Mouse (Mus musculus) mature B cell (primary cell): ENCODE results near the gene Cpped1.

Source experiments
- in situ Hi-C: fragments of 300-500 bp; cut with MboI; formaldehyde crosslinking; loops from 2 replicates; pipeline ENCODE4 v1.14.3; 2019

The Cpped1 gene

GRCm38 (mm10) chr16:11845309-11845708, 63.9 kb downstream of the Cpped1 start:
- in situ Hi-C loops = no loop called here

GRCm38 (mm10) chr16:11843441-11843840, 65.8 kb downstream of the Cpped1 start:
- in situ Hi-C loops = no loop called here

GRCm38 (mm10) chr16:11833474-11833873, 75.8 kb downstream of the Cpped1 start:
- in situ Hi-C loops = no loop called here

GRCm38 (mm10) chr16:11828816-11829215, 80.4 kb downstream of the Cpped1 start:
- in situ Hi-C loops = no loop called here

- in situ Hi-C loops = no loop called here
These were observed 84.4 kb downstream of the Cpped1 start for GRCm38 (mm10) chr16:11824833-11825232.

GRCm38 (mm10) chr16:11824385-11824784, 84.9 kb downstream of the Cpped1 start:
- in situ Hi-C loops = no loop called here

GRCm38 (mm10) chr16:11820791-11821190, 88.5 kb downstream of the Cpped1 start:
- in situ Hi-C loops = no loop called here

GRCm38 (mm10) chr16:11814935-11815650, 94.2 kb downstream of the Cpped1 start:
- in situ Hi-C loops = no loop called here

GRCm38 (mm10) chr16:11812119-11812518, 97.1 kb downstream of the Cpped1 start:
- in situ Hi-C loops = no loop called here

GRCm38 (mm10) chr16:11809615-11810014, 99.6 kb downstream of the Cpped1 start:
- in situ Hi-C loops = no loop called here

- in situ Hi-C loops = no loop called here
These were observed 107.2 kb downstream of the Cpped1 start for GRCm38 (mm10) chr16:11801960-11802539.

- in situ Hi-C loops = no loop called here
These were observed 113.3 kb downstream of the Cpped1 start for GRCm38 (mm10) chr16:11795758-11796460.

GRCm38 (mm10) chr16:11794628-11795027, 114.6 kb downstream of the Cpped1 start:
- in situ Hi-C loops = no loop called here

- in situ Hi-C loops = no loop called here
These were observed 115.9 kb downstream of the Cpped1 start for GRCm38 (mm10) chr16:11793391-11793790.

- in situ Hi-C loops = no loop called here
These were observed 118.8 kb downstream of the Cpped1 start for GRCm38 (mm10) chr16:11790476-11790875.

GRCm38 (mm10) chr16:11785806-11786205, 123.4 kb downstream of the Cpped1 start:
- in situ Hi-C loops = no loop called here

- in situ Hi-C loops = no loop called here
These were observed 124.9 kb downstream of the Cpped1 start for GRCm38 (mm10) chr16:11784354-11784753.

GRCm38 (mm10) chr16:11783337-11783736, 125.9 kb downstream of the Cpped1 start:
- in situ Hi-C loops = no loop called here

- in situ Hi-C loops = no loop called here
These were observed 127.2 kb downstream of the Cpped1 start for GRCm38 (mm10) chr16:11782082-11782481.

GRCm38 (mm10) chr16:11778715-11779460, 130.4 kb downstream of the Cpped1 start:
- in situ Hi-C loops = no loop called here

GRCm38 (mm10) chr16:11778191-11778590, 131.1 kb downstream of the Cpped1 start:
- in situ Hi-C loops = no loop called here

- in situ Hi-C loops = no loop called here
These were observed 132.7 kb downstream of the Cpped1 start for GRCm38 (mm10) chr16:11776528-11776927.
